Mouse (Mus musculus) heart, postnatal 0 days (tissue): ENCODE measurements around the gene Kansl1. TPM values are rescaled to one million over a fixed set of nuclear protein-coding genes. Genes with fewer than 3 reads are reported as not detected.

Experiments used
- ATAC-seq: fragments of 200-750 bp; cut with Nextera tagmentation; 2 replicates; pipeline ENCODE4 v1.8.0; 2017; ENCODE audit warnings: low read depth, moderate number of reproducible peaks, moderate library complexity; ENCODE audit not compliant: insufficient read depth
- DNase-seq: peaks from one replicate; pipeline ENCODE4 v3.0.0-alpha.2; 2016; ENCODE audit warnings: low spot score
- H3K27ac ChIP-seq: fragments of 300-500 bp; sonication (generic); 2 replicates; pipeline ENCODE4 v1.5.1; 2014; ENCODE audit warnings: low read depth, mild to moderate bottlenecking
- H3K27me3 ChIP-seq: fragments of 300-500 bp; sonication (generic); 2 replicates; pipeline ENCODE4 v1.6.1; 2014; ENCODE audit warnings: low read length, mixed read lengths; ENCODE audit not compliant: control insufficient read depth, insufficient read depth
- H3K36me3 ChIP-seq: fragments of 300-500 bp; sonication (generic); replicated peaks from 2 replicates; pipeline ENCODE4 v1.6.1; 2014; ENCODE audit warnings: low read length, mixed read lengths; ENCODE audit not compliant: control insufficient read depth, insufficient read depth
- H3K4me1 ChIP-seq: fragments of 300-500 bp; sonication (generic); 2 replicates; pipeline ENCODE4 v1.6.1; 2014; ENCODE audit warnings: antibody characterized with exemption; ENCODE audit not compliant: control insufficient read depth, insufficient read depth
- H3K4me2 ChIP-seq: fragments of 300-500 bp; sonication (generic); 2 replicates; pipeline ENCODE4 v1.6.1; 2014; ENCODE audit warnings: low read depth, mild to moderate bottlenecking, low read length, moderate library complexity
- H3K4me3 ChIP-seq: fragments of 300-500 bp; sonication (generic); 2 replicates; pipeline ENCODE4 v1.5.1; 2014; ENCODE audit warnings: low read depth, low read length
- H3K9ac ChIP-seq: fragments of 300-500 bp; sonication (generic); replicated peaks from 2 replicates; pipeline ENCODE4 v1.6.1; 2014; ENCODE audit warnings: low read depth, low read length, mixed read lengths
- H3K9me3 ChIP-seq: fragments of 300-500 bp; sonication (generic); replicated peaks from 2 replicates; pipeline ENCODE4 v1.6.1; 2016; ENCODE audit warnings: low read length; ENCODE audit not compliant: control insufficient read depth
- CTCF ChIP-seq: IDR thresholded peaks from 2 replicates; pipeline ENCODE4 v1.5.1; 2016; ENCODE audit warnings: antibody characterized with exemption, control low read depth, low read depth
- EP300 ChIP-seq: IDR thresholded peaks from 2 replicates; pipeline ENCODE4 v1.6.1; 2016; ENCODE audit warnings: antibody characterized with exemption, low read depth
- WGBS: fragments of 180-500 bp; shearing (Covaris S2); extraction: QIAGEN DNeasy Blood & Tissue Kit; methylation state at CpG from one replicate; pipeline ENCODE4 v1.1.7; 2014; 5-methylcytosine and 5-hydroxymethylcytosine counted together
- polyA plus RNA-seq: library from polyadenylated mRNA; unstranded; fragments of >200 nt; fragmentation: Nextera tagmentation; extraction: Ambion mirVana; gene quantifications from 2 replicates; pipeline ENCODE4 v1.2.1, GENCODE M21; 2015
- total RNA-seq: library from RNA; depleted of rRNA; stranded (reverse); fragments of >200 nt; gene quantifications from 2 replicates; pipeline ENCODE4 v1.2.3, GENCODE M21; 2014; ENCODE audit warnings: low replicate concordance

The Kansl1 gene
- total and polyA plus RNA-seq, 2 experiments from 2014 or later, result 7.5 to 34.7 TPM

- H3K9me3 ChIP-seq, result no peaks in the 10 kb centered on the region
- H3K4me3 ChIP-seq, result no peak overlapping the region
- peaks cover 19% of the 10 kb centered on the region; the same call in 1 of the 2 replicates for H3K27me3 ChIP-seq
- no peak for DNase-seq
- no peak overlapping the region for H3K4me2 ChIP-seq
- 13% methylated on average over 23 of the region's 23 CpGs for WGBS
- H3K36me3 ChIP-seq, result no peaks in the 10 kb centered on the region; the same call in 1 of the 2 replicates
- TF ChIP-seq EP300 (no peak), CTCF (no peak)
- no peaks in the 10 kb centered on the region for H3K4me1 ChIP-seq
- H3K9ac ChIP-seq, result no peak overlapping the region
- no peak overlapping the region for H3K27ac ChIP-seq
- ATAC-seq, result no peak
These were observed 158.3 kb downstream of the Kansl1 start for GRCm38 (mm10) chr11:104310226-104310887.

GRCm38 (mm10) chr11:104309377-104310225 is 159.1 kb downstream of the Kansl1 start:
- no peak for ATAC-seq
- no peak overlapping the region for H3K9ac ChIP-seq

GRCm38 (mm10) chr11:104307136-104307535 is 161.5 kb downstream of the Kansl1 start:
- no peak overlapping the region for H3K9ac ChIP-seq
- no peaks in the 10 kb centered on the region for H3K9me3 ChIP-seq
- H3K4me2 ChIP-seq, result no peak overlapping the region
- TF ChIP-seq EP300 (no peak), CTCF (no peak)
- H3K4me3 ChIP-seq, result no peak overlapping the region
- 55% methylated on average over 4 of the region's 4 CpGs for WGBS
- ATAC-seq (no peak), DNase-seq (no peak)
- H3K27ac ChIP-seq, result no peak overlapping the region
- no peaks in the 10 kb centered on the region for H3K4me1 ChIP-seq
- H3K36me3 ChIP-seq, result no peaks in the 10 kb centered on the region; the same call in 1 of the 2 replicates
- peaks cover 19% of the 10 kb centered on the region; the same call in 1 of the 2 replicates for H3K27me3 ChIP-seq

More at GRCm38 (mm10) chr11:104309377-104310225, 159.1 kb downstream of the Kansl1 start:
- Histone ChIP-seq H3K4me3 (no peak overlapping the region), H3K27ac (no peak overlapping the region), H3K9me3 (no peaks in the 10 kb centered on the region), H3K27me3 (peaks cover 19% of the 10 kb centered on the region; the same call in 1 of the 2 replicates), H3K4me2 (no peak overlapping the region), H3K36me3 (no peaks in the 10 kb centered on the region; the same call in 1 of the 2 replicates), H3K4me1 (no peaks in the 10 kb centered on the region)
- 26% methylated on average over 12 of the region's 12 CpGs for WGBS
- no peak for DNase-seq
- TF ChIP-seq EP300, result no peak
- no peak for TF ChIP-seq CTCF

- Histone ChIP-seq H3K27ac (no peak overlapping the region), H3K4me1 (no peaks in the 10 kb centered on the region), H3K9ac (no peak overlapping the region), H3K4me2 (no peak overlapping the region), H3K36me3 (no peaks in the 10 kb centered on the region; the same call in 1 of the 2 replicates), H3K27me3 (peaks cover 19% of the 10 kb centered on the region; the same call in 1 of the 2 replicates), H3K9me3 (no peaks in the 10 kb centered on the region), H3K4me3 (no peak overlapping the region)
- TF ChIP-seq EP300 (no peak), CTCF (no peak)
- DNase-seq, result no peak
- ATAC-seq, result no peak
- 90% methylated on average over 13 of the region's 13 CpGs for WGBS
These were observed 162.2 kb downstream of the Kansl1 start for GRCm38 (mm10) chr11:104306483-104306882.

- no peaks in the 10 kb centered on the region for H3K9me3 ChIP-seq
- TF ChIP-seq CTCF (no peak), EP300 (no peak)
- H3K9ac ChIP-seq, result no peak overlapping the region
- H3K4me3 ChIP-seq, result no peak overlapping the region
- no peak overlapping the region for H3K4me2 ChIP-seq
- WGBS, result 92% methylated on average over 7 of the region's 7 CpGs
- no peak overlapping the region for H3K27ac ChIP-seq
- H3K36me3 ChIP-seq, result no peaks in the 10 kb centered on the region
- peaks cover 14% of the 10 kb centered on the region; the same call in 1 of the 2 replicates for H3K27me3 ChIP-seq
- no peak for DNase-seq
- ATAC-seq, result no peak
- H3K4me1 ChIP-seq, result no peaks in the 10 kb centered on the region
These were observed 162.9 kb downstream of the Kansl1 start for GRCm38 (mm10) chr11:104305711-104306110.
